In genomic region chr5:65763916-65764785, GRCm38 (mm10) we compare ENCODE assay signal across 8 mouse cellular contexts. TPM values are rescaled to one million over a fixed set of nuclear protein-coding genes. Genes with fewer than 3 reads are reported as not detected.
DNase-seq lines count a peak whose midpoint lies in the region; ATAC-seq lines count a peak whose summit lies in the region.

No protein-coding gene starts in this region.

- ATAC-seq in hindbrain, embryonic 11.5 days (ENCODE audit: low FRiP score) = peak; percentile 89

- DNase-seq in MN1 (ENCODE audit: low spot score) = peak; percentile 81
- peak; percentile 66 for DNase-seq in cerebellum, adult 8-10 months
- peak; percentile 20 to 60 for DNase-seq in frontal cortex, adult 2 months (ENCODE audit: extremely low spot score in 1 of 2, low spot score in 1 of 2)
- DNase-seq in hindbrain, embryonic 11.5 days (ENCODE audit: low spot score) = peak; percentile 86
- peak; percentile 80 to 81 for DNase-seq in layer of hippocampus, postnatal 14 days (ENCODE audit: low spot score in 2 of 2)
- peak; percentile 90 for DNase-seq in lung, postnatal 10 days
- DNase-seq in ovary, postnatal 14 days (ENCODE audit: low spot score) = peak; percentile 81
- DNase-seq in thymus, postnatal 14 days = peak; percentile 88

- H3K27me3 ChIP-seq in hindbrain, embryonic 11.5 days (ENCODE audit: control insufficient read depth, insufficient read depth, low read length) = no peaks in the 10 kb centered on the region

- H3K36me3 ChIP-seq in hindbrain, embryonic 11.5 days (ENCODE audit: control insufficient read depth, insufficient read depth, low read length) = no peaks in the 10 kb centered on the region

- no peaks in the 10 kb centered on the region for H3K9me3 ChIP-seq in hindbrain, embryonic 11.5 days (ENCODE audit: control insufficient read depth, low read length)

- H3K27ac ChIP-seq in hindbrain, embryonic 11.5 days (ENCODE audit: low read depth, low read length) = peak overlapping the region; percentile 100

- H3K4me3 ChIP-seq in hindbrain, embryonic 11.5 days (ENCODE audit: low read depth, low read length) = peak overlapping the region; percentile 91

- 1% methylated on average over 58 of the region's 121 CpGs for WGBS in hindbrain, embryonic 11.5 days

- no peaks in the 10 kb centered on the region for H3K4me1 ChIP-seq in hindbrain, embryonic 11.5 days (replicated peaks; ENCODE audit: control insufficient read depth, insufficient read depth, low read length)

- peak overlapping the region; percentile 99 for H3K9ac ChIP-seq in hindbrain, embryonic 11.5 days (ENCODE audit: low read depth, low read length)

- H3K4me2 ChIP-seq in hindbrain, embryonic 11.5 days (replicated peaks; ENCODE audit: low read depth, low read length) = peak overlapping the region; percentile 91

RNA-seq across cellular contexts. Expression of gene N4bp2, which starts 0.8 kb away (rescaled TPM):
- 5.9 and 6.9 TPM in 2 replicates for polyA plus RNA-seq in frontal cortex, adult 2 months (2012; rRNA removed)
- 39.6 and 55.7 TPM in 2 replicates for polyA plus RNA-seq in hindbrain, embryonic 11.5 days (2014; fragmentation: Nextera tagmentation; extraction: Ambion mirVana)
- total RNA-seq in layer of hippocampus, postnatal 14 days (2021) = 10 to 100 TPM; 16.9 to 17.8 TPM

Comparison
In these comparisons a context has a peak if more than half of its experiments do, and no peak if none do; other contexts are left out.
1. Peak in every context shown above with its lines: DNase-seq, ATAC-seq, H3K4me3 ChIP-seq and H3K27ac ChIP-seq.
2. DNase-seq: peak in every context shown above with its lines; median percentile 90 in lung, postnatal 10 days; 88 in thymus, postnatal 14 days; 86 in hindbrain, embryonic 11.5 days; 81 in MN1; 81 in ovary, postnatal 14 days; 80 in layer of hippocampus, postnatal 14 days; 66 in cerebellum, adult 8-10 months; 40 in frontal cortex, adult 2 months.